Mouse (Mus musculus): ENCODE data around the gene Gm45337. TPM values are rescaled to one million over a fixed set of nuclear protein-coding genes. Genes with fewer than 3 reads are reported as not detected.
"Not testable (repeated sequence)": the region's sequence is repeated elsewhere in the genome, so short reads cannot be mapped to it uniquely, and the experiment has no call there.

Gm45337 gene
- polyA plus RNA-seq, 1 experiment from 2014 or later = not detected

GRCm38 (mm10) chr7:142128843-142129242 lies 15.6 kb downstream of the Gm45337 start:
- WGBS = 64% methylated on average over 4 of the region's 4 CpGs

GRCm38 (mm10) chr7:142120629-142121028 lies 23.8 kb downstream of the Gm45337 start, which contains the start of gene Gm45618:
TSS of gene Gm45618 (minus strand) at chr7:142120729.
- not testable (repeated sequence) for H3K27me3 ChIP-seq (replicated peaks; ENCODE audit: control insufficient read depth, insufficient read depth, low read length); H3K9ac ChIP-seq (replicated peaks; ENCODE audit: low read depth, low read length); ATAC-seq; H3K4me2 ChIP-seq (ENCODE audit: low read length); H3K27ac ChIP-seq (ENCODE audit: low read length); H3K36me3 ChIP-seq (ENCODE audit: control insufficient read depth, insufficient read depth); H3K4me1 ChIP-seq (replicated peaks; ENCODE audit: control insufficient read depth, insufficient read depth, low read length); H3K4me3 ChIP-seq (replicated peaks; ENCODE audit: low read length); H3K9me3 ChIP-seq (ENCODE audit: control insufficient read depth, low read length)
- WGBS = 79% methylated on average over 1 of the region's 1 CpGs

More at GRCm38 (mm10) chr7:142128843-142129242, 15.6 kb downstream of the Gm45337 start:
- ATAC-seq = no peak
- no peaks in the 10 kb centered on the region for H3K4me1 ChIP-seq (replicated peaks; ENCODE audit: control insufficient read depth, insufficient read depth, low read length)
- no peaks in the 10 kb centered on the region for H3K36me3 ChIP-seq (ENCODE audit: control insufficient read depth, insufficient read depth)
- H3K9ac ChIP-seq (replicated peaks; ENCODE audit: low read depth, low read length) = no peak overlapping the region
- H3K27me3 ChIP-seq (replicated peaks; ENCODE audit: control insufficient read depth, insufficient read depth, low read length) = no peaks in the 10 kb centered on the region
- no peak overlapping the region for H3K4me3 ChIP-seq (replicated peaks; ENCODE audit: low read length)
- H3K4me2 ChIP-seq (ENCODE audit: low read length) = no peak overlapping the region
- H3K9me3 ChIP-seq (ENCODE audit: control insufficient read depth, low read length) = no peaks in the 10 kb centered on the region
- H3K27ac ChIP-seq (ENCODE audit: low read length) = no peak overlapping the region

GRCm38 (mm10) chr7:142119632-142120031 lies 24.8 kb downstream of the Gm45337 start:
- H3K9me3 ChIP-seq (ENCODE audit: control insufficient read depth, low read length) = no peaks in the 10 kb centered on the region
- H3K4me1 ChIP-seq (replicated peaks; ENCODE audit: control insufficient read depth, insufficient read depth, low read length) = no peaks in the 10 kb centered on the region
- H3K9ac ChIP-seq (replicated peaks; ENCODE audit: low read depth, low read length) = no peak overlapping the region
- no peak for ATAC-seq
- H3K27me3 ChIP-seq (replicated peaks; ENCODE audit: control insufficient read depth, insufficient read depth, low read length) = no peaks in the 10 kb centered on the region
- H3K36me3 ChIP-seq (ENCODE audit: control insufficient read depth, insufficient read depth) = no peaks in the 10 kb centered on the region
- H3K4me2 ChIP-seq (ENCODE audit: low read length) = no peak overlapping the region
- 13% methylated on average over 5 of the region's 5 CpGs for WGBS
- no peak overlapping the region for H3K27ac ChIP-seq (ENCODE audit: low read length)
- no peak overlapping the region for H3K4me3 ChIP-seq (replicated peaks; ENCODE audit: low read length)

GRCm38 (mm10) chr7:142104747-142105146 lies 39.7 kb downstream of the Gm45337 start:
- Histone ChIP-seq H3K36me3 (ENCODE audit: control insufficient read depth, insufficient read depth) (no peaks in the 10 kb centered on the region), H3K27me3 (replicated peaks; ENCODE audit: control insufficient read depth, insufficient read depth, low read length) (no peaks in the 10 kb centered on the region), H3K4me1 (replicated peaks; ENCODE audit: control insufficient read depth, insufficient read depth, low read length) (no peaks in the 10 kb centered on the region), H3K9me3 (ENCODE audit: control insufficient read depth, low read length) (no peaks in the 10 kb centered on the region), H3K4me2 (ENCODE audit: low read length) (no peak overlapping the region), H3K27ac (ENCODE audit: low read length) (no peak overlapping the region), H3K9ac (replicated peaks; ENCODE audit: low read depth, low read length) (no peak overlapping the region), H3K4me3 (replicated peaks; ENCODE audit: low read length) (no peak overlapping the region)
- ATAC-seq = no peak
- WGBS = 62% methylated on average over 5 of the region's 5 CpGs

GRCm38 (mm10) chr7:142097776-142098175 lies 46.6 kb downstream of the Gm45337 start:
- H3K4me2 ChIP-seq (ENCODE audit: low read length) = peak overlapping the region; percentile 27; the same call in 1 of the 2 replicates
- H3K27ac ChIP-seq (ENCODE audit: low read length) = no peak overlapping the region
- no peak overlapping the region for H3K4me3 ChIP-seq (replicated peaks; ENCODE audit: low read length)
- H3K9me3 ChIP-seq (ENCODE audit: control insufficient read depth, low read length) = no peaks in the 10 kb centered on the region
- H3K36me3 ChIP-seq (ENCODE audit: control insufficient read depth, insufficient read depth) = no peaks in the 10 kb centered on the region
- H3K9ac ChIP-seq (replicated peaks; ENCODE audit: low read depth, low read length) = no peak overlapping the region
- 8% methylated on average over 9 of the region's 9 CpGs for WGBS
- ATAC-seq = peak; percentile 60
- H3K4me1 ChIP-seq (replicated peaks; ENCODE audit: control insufficient read depth, insufficient read depth, low read length) = peaks cover 22% of the 10 kb centered on the region
- no peaks in the 10 kb centered on the region; the same call in 1 of the 2 replicates for H3K27me3 ChIP-seq (replicated peaks; ENCODE audit: control insufficient read depth, insufficient read depth, low read length)

GRCm38 (mm10) chr7:142096701-142097100 lies 47.7 kb downstream of the Gm45337 start:
- Histone ChIP-seq H3K9me3 (ENCODE audit: control insufficient read depth, low read length) (no peaks in the 10 kb centered on the region), H3K4me1 (replicated peaks; ENCODE audit: control insufficient read depth, insufficient read depth, low read length) (peaks cover 33% of the 10 kb centered on the region), H3K27ac (ENCODE audit: low read length) (no peak overlapping the region), H3K36me3 (ENCODE audit: control insufficient read depth, insufficient read depth) (no peaks in the 10 kb centered on the region), H3K9ac (replicated peaks; ENCODE audit: low read depth, low read length) (no peak overlapping the region), H3K4me2 (ENCODE audit: low read length) (no peak overlapping the region; the same call in 1 of the 2 replicates), H3K4me3 (replicated peaks; ENCODE audit: low read length) (no peak overlapping the region), H3K27me3 (replicated peaks; ENCODE audit: control insufficient read depth, insufficient read depth, low read length) (no peaks in the 10 kb centered on the region; the same call in 1 of the 2 replicates)
- ATAC-seq = no peak
- 71% methylated on average over 4 of the region's 4 CpGs for WGBS

- H3K27ac ChIP-seq (ENCODE audit: low read length) = peak within 1 kb of the TSS; percentile 94
- under 1% methylated on average over 59 of the region's 63 CpGs for WGBS
- no peaks in the 10 kb centered on the region for H3K9me3 ChIP-seq (ENCODE audit: control insufficient read depth, low read length)
- no peaks in the 10 kb centered on the region; the same call in 1 of the 2 replicates for H3K27me3 ChIP-seq (replicated peaks; ENCODE audit: control insufficient read depth, insufficient read depth, low read length)
- peak; percentile 81 for ATAC-seq
- H3K4me3 ChIP-seq (replicated peaks; ENCODE audit: low read length) = peak within 1 kb of the TSS; percentile 81
- H3K4me1 ChIP-seq (replicated peaks; ENCODE audit: control insufficient read depth, insufficient read depth, low read length) = peaks cover 47% of the 10 kb centered on the region
- peak within 1 kb of the TSS; percentile 72 for H3K4me2 ChIP-seq (ENCODE audit: low read length)
- H3K36me3 ChIP-seq (ENCODE audit: control insufficient read depth, insufficient read depth) = no peaks in the 10 kb centered on the region
- H3K9ac ChIP-seq (replicated peaks; ENCODE audit: low read depth, low read length) = peak within 1 kb of the TSS; percentile 98
Measured at GRCm38 (mm10) chr7:142095183-142095931, 49.0 kb downstream of the Gm45337 start, which contains the start of gene Dusp8. TSS of gene Dusp8 (minus strand) at chr7:142095843.

- Histone ChIP-seq H3K27ac (ENCODE audit: low read length) (peak overlapping the region; percentile 94), H3K27me3 (replicated peaks; ENCODE audit: control insufficient read depth, insufficient read depth, low read length) (no peaks in the 10 kb centered on the region; the same call in 1 of the 2 replicates), H3K4me2 (ENCODE audit: low read length) (peak overlapping the region; percentile 72), H3K9me3 (ENCODE audit: control insufficient read depth, low read length) (no peaks in the 10 kb centered on the region), H3K4me3 (replicated peaks; ENCODE audit: low read length) (peak overlapping the region; percentile 81), H3K9ac (replicated peaks; ENCODE audit: low read depth, low read length) (peak overlapping the region; percentile 98), H3K36me3 (ENCODE audit: control insufficient read depth, insufficient read depth) (no peaks in the 10 kb centered on the region), H3K4me1 (replicated peaks; ENCODE audit: control insufficient read depth, insufficient read depth, low read length) (peaks cover 55% of the 10 kb centered on the region)
- peak; percentile 26 for ATAC-seq
- under 1% methylated on average over 73 of the region's 89 CpGs for WGBS
Measured at GRCm38 (mm10) chr7:142094301-142095143, 49.9 kb downstream of the Gm45337 start.

- H3K27ac ChIP-seq (ENCODE audit: low read length) = peak overlapping the region; percentile 94; the same call in 1 of the 2 replicates
- H3K9me3 ChIP-seq (ENCODE audit: control insufficient read depth, low read length) = no peaks in the 10 kb centered on the region
- H3K4me2 ChIP-seq (ENCODE audit: low read length) = peak overlapping the region; percentile 72
- H3K27me3 ChIP-seq (replicated peaks; ENCODE audit: control insufficient read depth, insufficient read depth, low read length) = no peaks in the 10 kb centered on the region; the same call in 1 of the 2 replicates
- WGBS = 22% methylated on average over 6 of the region's 6 CpGs
- no peaks in the 10 kb centered on the region for H3K36me3 ChIP-seq (ENCODE audit: control insufficient read depth, insufficient read depth)
- ATAC-seq = no peak
- peak overlapping the region; percentile 98 for H3K9ac ChIP-seq (replicated peaks; ENCODE audit: low read depth, low read length)
- peaks cover 62% of the 10 kb centered on the region for H3K4me1 ChIP-seq (replicated peaks; ENCODE audit: control insufficient read depth, insufficient read depth, low read length)
- H3K4me3 ChIP-seq (replicated peaks; ENCODE audit: low read length) = peak overlapping the region; percentile 81
Measured at GRCm38 (mm10) chr7:142093696-142094240, 50.6 kb downstream of the Gm45337 start.

All from forebrain, embryonic 16.5 days (tissue).